Mouse (Mus musculus): ENCODE data around the gene Il15.

GRCm38 (mm10) chr8:82391258-82391657, 11.8 kb downstream of the Il15 start:
- no peak for TF ChIP-seq CTCF (IDR thresholded peaks at IDR 0.05; ENCODE audit: extremely low read depth, insufficient read depth, low read length)
- TF ChIP-seq POLR2A (IDR thresholded peaks at IDR 0.05; ENCODE audit: extremely low read depth, insufficient read depth, low read length) = no peak

Measured in cortical plate, adult 2 months (tissue).